Mouse (Mus musculus) heart, postnatal 0 days (tissue): ENCODE data around the gene Pramel1.
A peak's percentile ranks its signal among the peaks of the same experiment; 100 is the strongest.

Experiments used
- CTCF ChIP-seq: IDR thresholded peaks from 2 replicates; pipeline ENCODE4 v1.5.1; 2016; ENCODE audit warnings: antibody characterized with exemption, control low read depth, low read depth
- EP300 ChIP-seq: IDR thresholded peaks from 2 replicates; pipeline ENCODE4 v1.6.1; 2016; ENCODE audit warnings: antibody characterized with exemption, low read depth

GRCm38 (mm10) chr4:143412219-143413092 lies 18.2 kb downstream of the Pramel1 start, which contains the start of gene Pramef8:
- TF ChIP-seq EP300 (peak; percentile 79; the same call in 1 of the 2 replicates), CTCF (no peak)
